Mouse (Mus musculus): ENCODE results near the gene Pfn1. TPM values are rescaled to one million over a fixed set of nuclear protein-coding genes. Genes with fewer than 3 reads are reported as not detected.

The Pfn1 gene
- polyA plus RNA-seq, 1 experiment = 1,173 TPM

DNA sequence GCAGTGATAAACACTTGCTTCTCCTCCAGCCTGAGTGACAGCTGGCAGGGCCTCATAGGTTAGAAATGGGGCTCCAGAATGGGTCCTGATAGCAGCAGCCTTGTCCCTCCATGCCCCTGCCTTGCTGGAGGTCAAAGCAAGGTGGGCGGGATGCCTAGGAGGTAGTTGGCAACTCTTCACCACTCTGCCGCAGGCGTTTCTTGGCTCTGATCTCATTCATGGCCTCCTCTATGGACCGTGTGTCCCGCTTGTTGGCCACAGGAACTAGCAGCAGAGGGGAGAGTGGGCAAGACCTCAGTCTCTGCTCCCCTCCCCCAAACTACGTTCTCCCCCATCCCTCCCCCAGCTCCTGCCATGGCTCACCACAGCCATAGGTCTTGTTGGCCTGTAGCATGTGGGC lies 9.5 kb upstream of the Pfn1 start:
- WGBS = 87% methylated on average over 6 of the region's 6 CpGs
- H3K4me1 ChIP-seq (ENCODE audit: control insufficient read depth, insufficient read depth, low read length) = no peaks in the 10 kb centered on the region; the same call in 1 of the 2 replicates
- H3K4me3 ChIP-seq (replicated peaks; ENCODE audit: control insufficient read depth, low read depth, low read length) = no peak overlapping the region
- TF ChIP-seq CTCF (IDR thresholded peaks at IDR 0.05; ENCODE audit: control insufficient read depth, insufficient read depth, low read length) (no peak), POLR2A (IDR thresholded peaks at IDR 0.05; ENCODE audit: borderline replicate concordance, control insufficient read depth, low read depth, low read length) (no peak)
- H3K27ac ChIP-seq (ENCODE audit: control insufficient read depth, insufficient read depth, low read depth, low read length, poor library complexity) = no peak overlapping the region

DNA sequence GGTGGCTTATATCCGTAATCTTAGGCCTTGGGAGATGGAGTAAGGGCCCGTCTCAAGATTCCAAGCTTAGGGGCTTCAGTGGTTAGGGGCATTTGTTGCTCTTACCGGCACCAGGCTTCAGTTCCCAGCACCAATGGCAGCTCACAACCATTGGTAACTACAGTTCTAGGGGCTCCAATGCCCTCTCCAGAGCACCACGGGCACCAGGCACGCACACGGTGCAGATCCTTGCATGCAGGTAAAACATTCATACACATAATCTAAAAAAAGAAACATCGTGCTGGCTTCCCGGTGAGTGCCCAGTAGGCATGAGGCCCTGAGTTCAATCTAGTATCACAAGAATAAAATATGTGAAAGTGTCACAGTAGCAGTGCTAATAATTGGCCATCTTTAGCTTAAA lies 8.7 kb upstream of the Pfn1 start:
- Histone ChIP-seq H3K4me1 (ENCODE audit: control insufficient read depth, insufficient read depth, low read length) (no peaks in the 10 kb centered on the region; the same call in 1 of the 2 replicates), H3K27ac (ENCODE audit: control insufficient read depth, insufficient read depth, low read depth, low read length, poor library complexity) (no peak overlapping the region), H3K4me3 (replicated peaks; ENCODE audit: control insufficient read depth, low read depth, low read length) (no peak overlapping the region)
- 87% methylated on average over 8 of the region's 8 CpGs for WGBS
- TF ChIP-seq CTCF (IDR thresholded peaks at IDR 0.05; ENCODE audit: control insufficient read depth, insufficient read depth, low read length) (no peak), POLR2A (IDR thresholded peaks at IDR 0.05; ENCODE audit: borderline replicate concordance, control insufficient read depth, low read depth, low read length) (no peak)

DNA sequence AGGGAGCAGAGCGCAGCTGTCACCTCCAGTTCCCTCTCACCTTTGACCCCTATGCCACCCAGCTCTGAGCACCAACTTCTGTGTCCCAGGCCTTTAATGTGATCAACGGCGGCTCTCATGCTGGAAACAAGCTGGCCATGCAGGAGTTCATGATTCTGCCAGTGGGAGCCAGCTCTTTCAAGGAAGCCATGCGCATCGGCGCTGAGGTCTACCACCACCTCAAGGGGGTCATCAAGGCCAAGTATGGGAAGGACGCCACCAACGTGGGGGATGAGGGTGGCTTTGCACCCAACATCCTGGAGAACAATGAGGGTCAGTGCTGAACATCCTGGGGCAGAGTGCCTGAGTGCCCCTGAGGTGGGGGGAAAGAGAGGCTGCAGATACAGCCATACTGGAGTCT lies 6.1 kb upstream of the Pfn1 start:
- WGBS = 88% methylated on average over 8 of the region's 8 CpGs
- TF ChIP-seq CTCF (IDR thresholded peaks at IDR 0.05; ENCODE audit: control insufficient read depth, insufficient read depth, low read length) = no peak
- TF ChIP-seq POLR2A (IDR thresholded peaks at IDR 0.05; ENCODE audit: borderline replicate concordance, control insufficient read depth, low read depth, low read length) = no peak
- Histone ChIP-seq H3K4me3 (replicated peaks; ENCODE audit: control insufficient read depth, low read depth, low read length) (no peak overlapping the region), H3K27ac (ENCODE audit: control insufficient read depth, insufficient read depth, low read depth, low read length, poor library complexity) (no peak overlapping the region), H3K4me1 (ENCODE audit: control insufficient read depth, insufficient read depth, low read length) (peaks cover 4% of the 10 kb centered on the region)

DNA sequence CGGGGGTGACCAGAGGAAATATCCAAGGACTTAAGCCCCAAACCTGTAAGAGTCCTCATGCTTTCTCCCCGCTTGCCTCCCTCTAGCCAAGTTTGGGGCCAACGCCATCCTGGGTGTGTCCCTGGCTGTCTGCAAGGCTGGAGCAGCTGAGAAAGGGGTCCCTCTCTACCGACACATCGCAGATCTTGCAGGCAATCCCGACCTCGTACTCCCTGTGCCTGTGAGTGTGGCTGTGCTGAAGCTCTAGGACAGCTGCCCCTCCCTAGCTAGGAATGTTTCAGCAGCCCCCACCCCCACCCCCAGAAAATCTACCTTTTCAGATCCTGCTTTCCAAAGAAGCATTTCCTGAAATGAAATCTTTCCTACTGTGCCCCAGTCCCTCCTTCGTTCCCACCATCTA lies 4.5 kb upstream of the Pfn1 start:
- H3K4me3 ChIP-seq (replicated peaks; ENCODE audit: control insufficient read depth, low read depth, low read length) = no peak overlapping the region
- peaks cover 4% of the 10 kb centered on the region for H3K4me1 ChIP-seq (ENCODE audit: control insufficient read depth, insufficient read depth, low read length)
- WGBS = 78% methylated on average over 8 of the region's 8 CpGs
- no peak for TF ChIP-seq CTCF (IDR thresholded peaks at IDR 0.05; ENCODE audit: control insufficient read depth, insufficient read depth, low read length)
- no peak for TF ChIP-seq POLR2A (IDR thresholded peaks at IDR 0.05; ENCODE audit: borderline replicate concordance, control insufficient read depth, low read depth, low read length)
- no peak overlapping the region for H3K27ac ChIP-seq (ENCODE audit: control insufficient read depth, insufficient read depth, low read depth, low read length, poor library complexity)

DNA sequence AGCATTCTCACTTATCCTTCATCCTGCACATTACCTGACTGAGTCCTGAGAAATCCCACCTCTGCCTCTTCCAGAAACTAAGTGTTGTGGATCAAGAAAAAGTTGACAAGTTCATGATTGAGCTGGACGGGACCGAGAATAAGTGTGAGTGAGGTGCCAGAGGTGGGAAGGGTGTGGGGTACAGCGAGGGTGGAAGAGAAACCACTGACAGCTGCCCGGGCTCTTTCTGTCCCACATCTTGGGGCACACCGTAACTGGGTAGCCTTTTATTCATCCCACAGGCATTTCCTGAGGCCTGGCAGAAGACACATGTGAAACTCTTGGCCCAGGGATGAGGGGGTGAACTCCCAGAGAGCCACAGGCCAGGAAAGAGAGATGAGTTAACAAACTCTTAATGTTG lies 4.1 kb upstream of the Pfn1 start:
- no peak for TF ChIP-seq CTCF (IDR thresholded peaks at IDR 0.05; ENCODE audit: control insufficient read depth, insufficient read depth, low read length)
- no peak for TF ChIP-seq POLR2A (IDR thresholded peaks at IDR 0.05; ENCODE audit: borderline replicate concordance, control insufficient read depth, low read depth, low read length)
- 74% methylated on average over 5 of the region's 5 CpGs for WGBS
- Histone ChIP-seq H3K4me3 (replicated peaks; ENCODE audit: control insufficient read depth, low read depth, low read length) (no peak overlapping the region), H3K27ac (ENCODE audit: control insufficient read depth, insufficient read depth, low read depth, low read length, poor library complexity) (no peak overlapping the region), H3K4me1 (ENCODE audit: control insufficient read depth, insufficient read depth, low read length) (peaks cover 4% of the 10 kb centered on the region)

DNA sequence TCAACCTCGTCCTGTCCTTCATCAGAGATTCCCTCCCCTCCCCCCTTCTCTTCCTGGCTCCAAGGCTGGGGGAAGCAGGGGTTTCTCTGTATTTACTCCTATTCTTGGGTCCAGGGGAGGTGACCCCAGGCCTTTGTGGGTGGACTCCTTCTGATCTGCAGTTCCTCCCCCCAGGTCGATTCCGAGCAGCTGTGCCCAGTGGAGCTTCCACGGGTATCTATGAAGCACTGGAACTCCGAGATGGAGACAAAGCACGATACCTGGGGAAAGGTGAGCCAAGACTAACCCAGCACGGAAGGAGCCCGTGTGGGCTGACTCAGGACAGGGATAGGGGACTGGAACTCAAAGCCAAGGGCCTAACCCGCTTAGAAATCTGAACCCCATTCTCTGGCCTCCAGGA lies 3.5 kb upstream of the Pfn1 start:
- 83% methylated on average over 9 of the region's 9 CpGs for WGBS
- Histone ChIP-seq H3K4me3 (replicated peaks; ENCODE audit: control insufficient read depth, low read depth, low read length) (no peak overlapping the region), H3K27ac (ENCODE audit: control insufficient read depth, insufficient read depth, low read depth, low read length, poor library complexity) (no peak overlapping the region), H3K4me1 (ENCODE audit: control insufficient read depth, insufficient read depth, low read length) (peaks cover 4% of the 10 kb centered on the region)
- TF ChIP-seq POLR2A (IDR thresholded peaks at IDR 0.05; ENCODE audit: borderline replicate concordance, control insufficient read depth, low read depth, low read length) = no peak
- no peak for TF ChIP-seq CTCF (IDR thresholded peaks at IDR 0.05; ENCODE audit: control insufficient read depth, insufficient read depth, low read length)

DNA sequence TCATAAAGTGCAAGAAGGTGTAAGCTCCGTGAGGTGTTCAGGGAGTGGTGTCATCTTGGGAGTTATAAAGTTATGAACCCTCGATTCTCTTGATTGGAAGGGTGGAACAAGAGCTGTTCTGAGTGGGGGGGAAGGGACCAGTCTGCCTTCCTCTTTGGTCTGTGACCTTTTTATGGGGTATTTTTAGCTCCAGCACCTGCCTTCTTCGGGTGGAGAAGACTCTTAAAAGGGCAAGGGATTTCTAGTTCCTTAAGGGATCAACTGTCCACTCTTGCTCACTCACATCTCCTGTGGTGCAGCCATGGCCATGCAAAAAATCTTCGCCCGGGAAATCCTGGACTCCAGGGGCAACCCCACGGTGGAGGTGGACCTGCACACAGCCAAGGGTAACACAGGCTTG lies 3.1 kb upstream of the Pfn1 start:
- Histone ChIP-seq H3K27ac (ENCODE audit: control insufficient read depth, insufficient read depth, low read depth, low read length, poor library complexity) (no peak overlapping the region), H3K4me1 (ENCODE audit: control insufficient read depth, insufficient read depth, low read length) (peaks cover 4% of the 10 kb centered on the region), H3K4me3 (replicated peaks; ENCODE audit: control insufficient read depth, low read depth, low read length) (no peak overlapping the region)
- TF ChIP-seq POLR2A (IDR thresholded peaks at IDR 0.05; ENCODE audit: borderline replicate concordance, control insufficient read depth, low read depth, low read length) = no peak
- no peak for TF ChIP-seq CTCF (IDR thresholded peaks at IDR 0.05; ENCODE audit: control insufficient read depth, insufficient read depth, low read length)
- WGBS = 53% methylated on average over 6 of the region's 6 CpGs

DNA sequence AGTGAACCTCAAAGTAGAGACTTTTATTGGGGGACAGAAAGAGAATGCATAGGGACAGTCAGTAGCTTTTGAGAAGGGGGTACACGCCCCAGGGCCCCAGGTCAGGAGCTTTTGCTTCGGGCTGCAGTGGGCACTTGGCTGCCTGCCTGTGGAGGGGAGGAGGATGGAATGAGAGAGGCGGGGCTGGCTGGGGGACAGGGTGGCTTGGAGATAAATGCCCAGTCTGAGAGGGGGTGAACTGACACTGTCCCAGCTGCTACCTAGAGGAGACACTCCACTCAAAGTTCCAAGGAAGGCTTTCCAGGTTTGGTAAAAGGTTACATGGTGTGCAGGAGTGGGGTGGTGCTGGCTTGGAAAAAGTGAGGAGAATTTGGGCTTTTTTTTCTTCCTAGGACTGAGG lies 2.5 kb upstream of the Pfn1 start, which contains the start of gene Eno3:
Eno3 (plus strand) TSS at position 239 of the 400 bp plus-strand sequence.
- 38% methylated on average over 3 of the region's 3 CpGs for WGBS
- peak within 1 kb of the TSS; percentile 82 for H3K27ac ChIP-seq (ENCODE audit: control insufficient read depth, insufficient read depth, low read depth, low read length, poor library complexity)
- TF ChIP-seq CTCF (IDR thresholded peaks at IDR 0.05; ENCODE audit: control insufficient read depth, insufficient read depth, low read length) (no peak), POLR2A (IDR thresholded peaks at IDR 0.05; ENCODE audit: borderline replicate concordance, control insufficient read depth, low read depth, low read length) (no peak)
- H3K4me1 ChIP-seq (ENCODE audit: control insufficient read depth, insufficient read depth, low read length) = peaks cover 4% of the 10 kb centered on the region
- H3K4me3 ChIP-seq (replicated peaks; ENCODE audit: control insufficient read depth, low read depth, low read length) = peak within 1 kb of the TSS; percentile 27

DNA sequence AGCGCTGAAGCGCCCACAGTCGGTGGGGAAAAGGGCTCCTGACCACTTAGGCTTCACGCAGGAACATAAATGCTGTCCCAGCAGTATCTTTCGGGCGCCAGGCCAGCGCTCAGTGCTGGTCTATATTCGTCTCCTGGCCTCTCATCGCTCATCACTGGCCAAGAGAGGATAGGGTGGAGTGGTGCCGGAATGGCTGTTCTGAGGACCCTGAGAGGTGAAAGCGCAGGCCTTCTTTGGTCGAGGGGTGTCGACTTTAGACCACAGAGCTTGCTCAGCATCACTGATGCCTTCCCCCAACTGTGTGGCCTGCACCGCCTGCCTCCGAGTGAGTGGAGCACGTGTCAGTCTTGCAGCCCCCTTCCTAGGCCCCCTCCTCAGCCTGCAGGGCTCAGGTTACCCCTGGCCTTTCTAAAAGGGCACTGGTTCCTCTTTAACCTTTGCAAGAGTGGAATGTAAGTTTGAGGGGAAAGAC lies 2.0 kb upstream of the Pfn1 start:
- H3K27ac ChIP-seq (ENCODE audit: control insufficient read depth, insufficient read depth, low read depth, low read length, poor library complexity) = peak overlapping the region; percentile 82
- peaks cover 4% of the 10 kb centered on the region for H3K4me1 ChIP-seq (ENCODE audit: control insufficient read depth, insufficient read depth, low read length)
- WGBS = 52% methylated on average over 16 of the region's 16 CpGs
- no peak for TF ChIP-seq POLR2A (IDR thresholded peaks at IDR 0.05; ENCODE audit: borderline replicate concordance, control insufficient read depth, low read depth, low read length)
- TF ChIP-seq CTCF (IDR thresholded peaks at IDR 0.05; ENCODE audit: control insufficient read depth, insufficient read depth, low read length) = no peak
- peak overlapping the region; percentile 27 for H3K4me3 ChIP-seq (replicated peaks; ENCODE audit: control insufficient read depth, low read depth, low read length)
